Mouse (Mus musculus) kidney, embryonic 15.5 days (tissue): ENCODE results near the gene Aff3. TPM values are rescaled to one million over a fixed set of nuclear protein-coding genes. Genes with fewer than 3 reads are reported as not detected.

ENCODE experiments used
- ATAC-seq: fragments of 200-750 bp; cut with Nextera tagmentation; replicated peaks from 2 replicates; pipeline ENCODE4 v1.8.0; 2017; ENCODE audit warnings: moderate TSS enrichment; ENCODE audit not compliant: low FRiP score
- H3K27ac ChIP-seq: fragments of 300-500 bp; sonication (generic); 2 replicates; pipeline ENCODE4 v1.5.1; 2015; ENCODE audit warnings: mild to moderate bottlenecking, inconsistent platforms
- H3K27me3 ChIP-seq: fragments of 300-500 bp; sonication (generic); 2 replicates; pipeline ENCODE4 v1.6.1; 2015; ENCODE audit warnings: inconsistent platforms
- H3K36me3 ChIP-seq: fragments of 300-500 bp; sonication (generic); 2 replicates; pipeline ENCODE4 v1.6.1; 2015; ENCODE audit warnings: inconsistent platforms
- H3K4me1 ChIP-seq: fragments of 300-500 bp; sonication (generic); 2 replicates; pipeline ENCODE4 v1.6.1; 2015; ENCODE audit warnings: inconsistent platforms
- H3K4me2 ChIP-seq: fragments of 300-500 bp; sonication (generic); 2 replicates; pipeline ENCODE4 v1.6.1; 2015; ENCODE audit warnings: moderate library complexity, mild to moderate bottlenecking, inconsistent platforms
- H3K4me3 ChIP-seq: fragments of 300-500 bp; sonication (generic); replicated peaks from 2 replicates; pipeline ENCODE4 v1.5.1; 2015; ENCODE audit warnings: mild to moderate bottlenecking, inconsistent platforms
- H3K9ac ChIP-seq: fragments of 300-500 bp; sonication (generic); 2 replicates; pipeline ENCODE4 v1.6.1; 2015; ENCODE audit warnings: mild to moderate bottlenecking, inconsistent platforms
- H3K9me3 ChIP-seq: fragments of 300-500 bp; sonication (generic); replicated peaks from 2 replicates; pipeline ENCODE4 v1.6.1; 2016; ENCODE audit warnings: inconsistent platforms
- WGBS: fragments of 180-500 bp; shearing (Covaris S2); methylation state at CpG from one replicate; pipeline ENCODE4 v1.1.7; 2015; ENCODE audit warnings: mixed read lengths; 5-methylcytosine and 5-hydroxymethylcytosine counted together
- polyA plus RNA-seq: library from polyadenylated mRNA; unstranded; fragments of >200 nt; fragmentation: Nextera tagmentation; extraction: Ambion mirVana; gene quantifications from 2 replicates; pipeline ENCODE4 v1.2.1, GENCODE M21; 2015

The Aff3 gene
- polyA plus RNA-seq, 1 experiment from 2014 or later = 7.5 TPM

- Histone ChIP-seq H3K9ac (no peak overlapping the region), H3K9me3 (no peaks in the 10 kb centered on the region), H3K27me3 (no peaks in the 10 kb centered on the region), H3K4me2 (no peak overlapping the region), H3K4me3 (no peak overlapping the region), H3K27ac (no peak overlapping the region), H3K36me3 (no peaks in the 10 kb centered on the region), H3K4me1 (peaks cover 3% of the 10 kb centered on the region)
- WGBS = 69% methylated on average over 5 of the region's 5 CpGs
- ATAC-seq = no peak
Observed at GRCm38 (mm10) chr1:38671019-38671418, 6.3 kb upstream of the Aff3 start.

GRCm38 (mm10) chr1:38668327-38668726, 3.6 kb upstream of the Aff3 start:
- H3K9me3 ChIP-seq = no peaks in the 10 kb centered on the region
- no peaks in the 10 kb centered on the region for H3K27me3 ChIP-seq
- ATAC-seq = no peak
- H3K4me3 ChIP-seq = no peak overlapping the region
- WGBS = 94% methylated on average over 10 of the region's 10 CpGs
- peaks cover 8% of the 10 kb centered on the region for H3K4me1 ChIP-seq
- H3K27ac ChIP-seq = no peak overlapping the region
- H3K9ac ChIP-seq = no peak overlapping the region
- no peak overlapping the region for H3K4me2 ChIP-seq
- H3K36me3 ChIP-seq = no peaks in the 10 kb centered on the region

GRCm38 (mm10) chr1:38667892-38668291, 3.1 kb upstream of the Aff3 start:
- H3K9ac ChIP-seq = no peak overlapping the region
- H3K36me3 ChIP-seq = no peaks in the 10 kb centered on the region
- H3K9me3 ChIP-seq = no peaks in the 10 kb centered on the region
- no peak overlapping the region for H3K4me3 ChIP-seq
- no peak for ATAC-seq
- WGBS = 77% methylated on average over 9 of the region's 9 CpGs
- H3K27ac ChIP-seq = no peak overlapping the region
- H3K27me3 ChIP-seq = no peaks in the 10 kb centered on the region
- peaks cover 8% of the 10 kb centered on the region for H3K4me1 ChIP-seq
- no peak overlapping the region for H3K4me2 ChIP-seq

GRCm38 (mm10) chr1:38666766-38667118, 2.0 kb upstream of the Aff3 start:
- 60% methylated on average over 10 of the region's 10 CpGs for WGBS
- H3K9me3 ChIP-seq = no peaks in the 10 kb centered on the region
- H3K4me1 ChIP-seq = peaks cover 8% of the 10 kb centered on the region
- ATAC-seq = no peak; the same call in 1 of the 2 replicates
- no peak overlapping the region for H3K4me3 ChIP-seq
- H3K4me2 ChIP-seq = no peak overlapping the region
- no peak overlapping the region for H3K9ac ChIP-seq
- peak overlapping the region; percentile 75 for H3K27ac ChIP-seq
- H3K36me3 ChIP-seq = no peaks in the 10 kb centered on the region
- H3K27me3 ChIP-seq = no peaks in the 10 kb centered on the region

- WGBS = 55% methylated on average over 5 of the region's 5 CpGs
- Histone ChIP-seq H3K4me2 (no peak overlapping the region), H3K27me3 (no peaks in the 10 kb centered on the region), H3K4me3 (no peak overlapping the region), H3K9ac (no peak overlapping the region), H3K4me1 (peaks cover 8% of the 10 kb centered on the region), H3K27ac (peak overlapping the region; percentile 75), H3K9me3 (no peaks in the 10 kb centered on the region), H3K36me3 (no peaks in the 10 kb centered on the region)
- peak; percentile 89 for ATAC-seq
Observed at GRCm38 (mm10) chr1:38666111-38666765, 1.5 kb upstream of the Aff3 start.

GRCm38 (mm10) chr1:38665611-38666010, 856 bp upstream of the Aff3 start:
- Histone ChIP-seq H3K27ac (peak overlapping the region; percentile 75), H3K4me2 (no peak overlapping the region), H3K4me1 (peaks cover 8% of the 10 kb centered on the region), H3K4me3 (no peak overlapping the region), H3K9me3 (no peaks in the 10 kb centered on the region), H3K36me3 (no peaks in the 10 kb centered on the region), H3K9ac (no peak overlapping the region), H3K27me3 (no peaks in the 10 kb centered on the region)
- 83% methylated on average over 1 of the region's 1 CpGs for WGBS
- no peak for ATAC-seq

- 97% methylated on average over 4 of the region's 4 CpGs for WGBS
- no peak overlapping the region for H3K9ac ChIP-seq
- no peak overlapping the region for H3K4me2 ChIP-seq
- no peaks in the 10 kb centered on the region for H3K36me3 ChIP-seq
- peaks cover 8% of the 10 kb centered on the region for H3K4me1 ChIP-seq
- no peaks in the 10 kb centered on the region for H3K9me3 ChIP-seq
- ATAC-seq = no peak
- no peak overlapping the region for H3K4me3 ChIP-seq
- no peak overlapping the region for H3K27ac ChIP-seq
- H3K27me3 ChIP-seq = no peaks in the 10 kb centered on the region
Observed at GRCm38 (mm10) chr1:38664261-38664660, 494 bp downstream of the Aff3 start.

- H3K9ac ChIP-seq = no peak overlapping the region
- no peaks in the 10 kb centered on the region for H3K9me3 ChIP-seq
- 66% methylated on average over 3 of the region's 3 CpGs for WGBS
- no peak overlapping the region for H3K4me3 ChIP-seq
- peaks cover 8% of the 10 kb centered on the region for H3K4me1 ChIP-seq
- ATAC-seq = no peak
- H3K27me3 ChIP-seq = no peaks in the 10 kb centered on the region
- H3K4me2 ChIP-seq = no peak overlapping the region
- H3K36me3 ChIP-seq = no peaks in the 10 kb centered on the region
- no peak overlapping the region for H3K27ac ChIP-seq
Observed at GRCm38 (mm10) chr1:38662616-38663193, 2.0 kb downstream of the Aff3 start.

GRCm38 (mm10) chr1:38658933-38659553, 5.7 kb downstream of the Aff3 start:
- WGBS = 82% methylated on average over 4 of the region's 4 CpGs
- ATAC-seq = no peak
- Histone ChIP-seq H3K27me3 (no peaks in the 10 kb centered on the region), H3K4me3 (no peak overlapping the region), H3K9me3 (no peaks in the 10 kb centered on the region), H3K9ac (no peak overlapping the region), H3K27ac (no peak overlapping the region), H3K36me3 (no peaks in the 10 kb centered on the region), H3K4me2 (no peak overlapping the region), H3K4me1 (no peaks in the 10 kb centered on the region)

GRCm38 (mm10) chr1:38658376-38658775, 6.4 kb downstream of the Aff3 start:
- no peak for ATAC-seq
- no peaks in the 10 kb centered on the region for H3K36me3 ChIP-seq
- H3K27me3 ChIP-seq = no peaks in the 10 kb centered on the region
- H3K4me2 ChIP-seq = no peak overlapping the region
- 86% methylated on average over 9 of the region's 9 CpGs for WGBS
- H3K4me3 ChIP-seq = no peak overlapping the region
- H3K9me3 ChIP-seq = no peaks in the 10 kb centered on the region
- no peaks in the 10 kb centered on the region for H3K4me1 ChIP-seq
- H3K9ac ChIP-seq = no peak overlapping the region
- H3K27ac ChIP-seq = no peak overlapping the region

- no peaks in the 10 kb centered on the region for H3K27me3 ChIP-seq
- 66% methylated on average over 7 of the region's 7 CpGs for WGBS
- no peak overlapping the region for H3K9ac ChIP-seq
- H3K9me3 ChIP-seq = no peaks in the 10 kb centered on the region
- peaks cover under 1% of the 10 kb centered on the region; the same call in 1 of the 2 replicates for H3K4me1 ChIP-seq
- H3K36me3 ChIP-seq = no peaks in the 10 kb centered on the region
- ATAC-seq = no peak
- H3K4me2 ChIP-seq = no peak overlapping the region
- H3K27ac ChIP-seq = no peak overlapping the region
- no peak overlapping the region for H3K4me3 ChIP-seq
Observed at GRCm38 (mm10) chr1:38657606-38658005, 7.1 kb downstream of the Aff3 start.

- Histone ChIP-seq H3K9me3 (no peaks in the 10 kb centered on the region), H3K9ac (no peak overlapping the region), H3K4me3 (no peak overlapping the region), H3K27me3 (no peaks in the 10 kb centered on the region), H3K4me2 (no peak overlapping the region), H3K36me3 (no peaks in the 10 kb centered on the region), H3K4me1 (peaks cover 17% of the 10 kb centered on the region), H3K27ac (no peak overlapping the region)
- no peak for ATAC-seq
- 93% methylated on average over 5 of the region's 5 CpGs for WGBS
Observed at GRCm38 (mm10) chr1:38654981-38655540, 9.7 kb downstream of the Aff3 start.
